ENCODE assay signal across 11 mouse cellular contexts in genomic region chr1:82243260-82243825, GRCm38 (mm10). TPM values are rescaled to one million over a fixed set of nuclear protein-coding genes. Genes with fewer than 3 reads are reported as not detected.
DNase-seq lines count a peak whose midpoint lies in the region; ATAC-seq and TF ChIP-seq lines count a peak whose summit lies in the region.
"Had no signal": no experiment of that assay in that cellular context is flagged by ENCODE, and none has a peak within 500 bp of the region (broad histone marks: within the 10 kb centered on the region; RNA-seq: fewer than 3 reads in every experiment).

No protein-coding gene starts in this region.

- H3K79me2 ChIP-seq in liver, adult 2 months (ENCODE audit: control insufficient read depth, insufficient read depth, low read length), result peaks cover 8% of the 10 kb centered on the region; the same call in 1 of the 2 replicates

- H3K27ac ChIP-seq in liver, adult 2 months (replicated peaks; ENCODE audit: insufficient read depth, low read depth, low read length), result no peak overlapping the region
- no peak overlapping the region for H3K27ac ChIP-seq in liver, embryonic 11.5 days (ENCODE audit: low read depth, low read length)
- no peak overlapping the region for H3K27ac ChIP-seq in hindbrain, postnatal 0 days
- H3K27ac ChIP-seq: liver, embryonic 15.5 days; midbrain, embryonic 13.5 days had no signal

- 29% methylated on average over 6 of the region's 6 CpGs for WGBS in liver, adult 2 months
- 82% methylated on average over 6 of the region's 6 CpGs for WGBS in liver, embryonic 11.5 days
- WGBS in hindbrain, postnatal 0 days, result 46% methylated on average over 6 of the region's 6 CpGs

- no peak overlapping the region for H3K4me3 ChIP-seq in liver, adult 2 months (ENCODE audit: insufficient read depth, low read depth, low read length)
- no peak overlapping the region for H3K4me3 ChIP-seq in liver, embryonic 11.5 days (ENCODE audit: low read depth, low read length)
- H3K4me3 ChIP-seq in hindbrain, postnatal 0 days (ENCODE audit: low read length), result no peak overlapping the region
- H3K4me3 ChIP-seq: liver, embryonic 15.5 days; midbrain, embryonic 13.5 days had no signal

- H3K4me1 ChIP-seq in liver, adult 2 months (ENCODE audit: control insufficient read depth, insufficient read depth, low read length), result peaks cover 30% of the 10 kb centered on the region
- H3K4me1 ChIP-seq in liver, embryonic 11.5 days (replicated peaks; ENCODE audit: control insufficient read depth, insufficient read depth, low read length), result 0 out of 2 replicates have a peak, but pooled peaks cover 2% of the 10 kb centered on the region
- 0 out of 2 replicates have a peak, but pooled peaks cover 11% of the 10 kb centered on the region for H3K4me1 ChIP-seq in hindbrain, postnatal 0 days (ENCODE audit: insufficient read depth, low read length)
- H3K4me1 ChIP-seq: midbrain, embryonic 13.5 days had no signal

- no peak for TF ChIP-seq CTCF in liver, adult 2 months (IDR thresholded peaks at IDR 0.05; ENCODE audit: low read depth, low read length)
- TF ChIP-seq CTCF in hindbrain, postnatal 0 days (IDR thresholded peaks at IDR 0.05; ENCODE audit: low read depth), result no peak

- no peaks in the 10 kb centered on the region for H3K36me3 ChIP-seq in liver, adult 2 months (ENCODE audit: control insufficient read depth, insufficient read depth, low read length)
- no peaks in the 10 kb centered on the region for H3K36me3 ChIP-seq in liver, embryonic 11.5 days (ENCODE audit: control insufficient read depth, insufficient read depth, low read length)
- H3K36me3 ChIP-seq in hindbrain, postnatal 0 days (ENCODE audit: insufficient read depth, low read length), result no peaks in the 10 kb centered on the region
- H3K36me3 ChIP-seq: liver, embryonic 15.5 days had no signal

- no peak overlapping the region for H3K9ac ChIP-seq in liver, adult 2 months (ENCODE audit: low read depth, low read length)
- no peak overlapping the region for H3K9ac ChIP-seq in liver, embryonic 11.5 days (ENCODE audit: low read depth, low read length)
- no peak overlapping the region for H3K9ac ChIP-seq in hindbrain, postnatal 0 days (replicated peaks; ENCODE audit: low read length)
- H3K9ac ChIP-seq: liver, embryonic 15.5 days; midbrain, embryonic 13.5 days had no signal

- no peaks in the 10 kb centered on the region for H3K9me3 ChIP-seq in liver, embryonic 11.5 days (ENCODE audit: control insufficient read depth, low read length)
- no peaks in the 10 kb centered on the region for H3K9me3 ChIP-seq in hindbrain, postnatal 0 days (ENCODE audit: low read length)
- H3K9me3 ChIP-seq: liver, embryonic 15.5 days; midbrain, embryonic 13.5 days had no signal

- no peaks in the 10 kb centered on the region for H3K27me3 ChIP-seq in liver, adult 2 months (ENCODE audit: control insufficient read depth, insufficient read depth, low read length)
- H3K27me3 ChIP-seq in liver, embryonic 11.5 days (replicated peaks; ENCODE audit: control insufficient read depth, insufficient read depth, low read length), result no peaks in the 10 kb centered on the region
- no peaks in the 10 kb centered on the region for H3K27me3 ChIP-seq in hindbrain, postnatal 0 days (ENCODE audit: insufficient read depth, low read length)
- H3K27me3 ChIP-seq: liver, embryonic 15.5 days; midbrain, embryonic 13.5 days had no signal

- intact Hi-C loops in gastrocnemius, postnatal 36 days (cut with DNase I), result no loop called here

- no peak overlapping the region for H3K4me2 ChIP-seq in liver, embryonic 11.5 days
- no peak overlapping the region for H3K4me2 ChIP-seq in hindbrain, postnatal 0 days (ENCODE audit: low read depth, low read length)
- H3K4me2 ChIP-seq: liver, embryonic 15.5 days; midbrain, embryonic 13.5 days had no signal

- ATAC-seq in liver, embryonic 11.5 days (replicated peaks; ENCODE audit: low FRiP score), result no peak
- peak; percentile 92 for ATAC-seq in hindbrain, postnatal 0 days
- ATAC-seq: midbrain, embryonic 13.5 days had no signal

- peak; percentile 57 for DNase-seq in gastrocnemius, adult 18-20 months (ENCODE audit: low spot score)
- DNase-seq in gastrocnemius, postnatal 36 days, result no peak
- DNase-seq in liver, adult 2 months (ENCODE audit: extremely low read depth, low read depth, low spot score), result peak; percentile 80
- no peak for DNase-seq in liver, embryonic 11.5 days (ENCODE audit: low spot score)
- DNase-seq in cerebellum, adult 9-10 months, result peak; percentile 75
- peak; percentile 85 for DNase-seq in hindbrain, postnatal 0 days (ENCODE audit: low spot score)
- no peak for DNase-seq in frontal cortex, postnatal 10 days (ENCODE audit: low spot score in 2 of 2)
- DNase-seq in frontal cortex, postnatal 14 days (ENCODE audit: low spot score in 2 of 2), result no peak

- no peak for TF ChIP-seq POLR2A in liver, adult 2 months (IDR thresholded peaks at IDR 0.05; ENCODE audit: extremely low read depth, insufficient read depth, low read length)

RNA-seq across cellular contexts. Expression of gene Gm9747, which starts 10.4 kb away (rescaled TPM):
- total RNA-seq in gastrocnemius, adult 18-20 months (2021), result not detected
- not detected for total RNA-seq in gastrocnemius, postnatal 36 days (2021)
- not detected in 2 replicates for total RNA-seq in liver, adult 2 months (2014; rRNA removed)
- 0.05 TPM in 1 of 2 replicates, not detected in the other for polyA plus RNA-seq in liver, adult 2 months (2012; rRNA removed)
- polyA plus RNA-seq in liver, embryonic 11.5 days (2014; fragmentation: Nextera tagmentation; extraction: Ambion mirVana), result 12.1 and 12.6 TPM in 2 replicates
- not detected in 2 replicates for total RNA-seq in hindbrain, postnatal 0 days (2014; rRNA removed)
- polyA plus RNA-seq in hindbrain, postnatal 0 days (2015; fragmentation: Nextera tagmentation; extraction: Ambion mirVana), result 17.5 and 17.7 TPM in 2 replicates
- total RNA-seq: layer of hippocampus, postnatal 14 days had no signal

RNA-seq across cellular contexts. Expression of gene Irs1, which starts 47.9 kb away (rescaled TPM):
- 10 to 100 TPM; 38.6 to 43.9 TPM for total RNA-seq in gastrocnemius, adult 18-20 months (2021)
- 10 to 100 TPM; 46.4 to 49.6 TPM for total RNA-seq in gastrocnemius, postnatal 36 days (2021)
- 7.6 and 13.3 TPM in 2 replicates for total RNA-seq in liver, adult 2 months (2014; rRNA removed)
- 8.2 TPM in 2 replicates for polyA plus RNA-seq in liver, adult 2 months (2012; rRNA removed)
- polyA plus RNA-seq in liver, embryonic 11.5 days (2014; fragmentation: Nextera tagmentation; extraction: Ambion mirVana), result 3.6 and 4.1 TPM in 2 replicates
- total RNA-seq in hindbrain, postnatal 0 days (2014; rRNA removed), result 66.7 and 67.2 TPM in 2 replicates
- 5.9 and 6.3 TPM in 2 replicates for polyA plus RNA-seq in hindbrain, postnatal 0 days (2015; fragmentation: Nextera tagmentation; extraction: Ambion mirVana)

Comparison
In these comparisons a context has a peak if more than half of its experiments do, and no peak if none do; other contexts are left out.
1. DNase-seq: peak in gastrocnemius, adult 18-20 months (single experiment), liver, adult 2 months (single experiment), cerebellum, adult 9-10 months (single experiment) and hindbrain, postnatal 0 days (single experiment); none in gastrocnemius, postnatal 36 days (0 of 2), liver, embryonic 11.5 days (single experiment), frontal cortex, postnatal 10 days (0 of 2) and frontal cortex, postnatal 14 days (0 of 2).